Mouse (Mus musculus): ENCODE measurements around the gene Pitx3.
"Not testable (repeated sequence)": the region's sequence is repeated elsewhere in the genome, so short reads cannot be mapped to it uniquely, and the experiment has no call there.

DNA sequence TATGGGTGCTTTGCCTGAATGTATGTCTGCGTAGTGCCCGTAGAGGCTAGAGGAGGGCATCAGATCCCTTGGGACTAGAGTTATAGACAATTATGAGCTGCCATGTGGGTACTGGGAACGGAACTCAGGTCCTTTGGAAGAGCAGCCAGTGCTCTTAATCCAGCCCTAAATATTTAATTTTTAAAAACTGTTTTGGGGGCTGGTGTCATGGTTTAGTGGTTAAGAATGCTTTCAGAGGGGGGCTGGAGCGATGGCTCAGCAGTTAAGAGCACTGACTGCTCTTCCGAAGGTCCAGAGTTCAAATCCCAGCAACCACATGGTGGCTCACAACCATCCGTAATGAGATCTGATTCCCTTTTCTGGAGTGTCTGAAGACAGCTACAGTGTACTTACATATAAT, 18.4 kb downstream of the Pitx3 start:
- TF ChIP-seq CTCF (IDR thresholded peaks at IDR 0.05; ENCODE audit: extremely low read depth, insufficient read depth, insufficient read length, insufficient replicate concordance); POLR2A (IDR thresholded peaks at IDR 0.05; ENCODE audit: low read depth, low read length): not testable (repeated sequence)
